ENCODE assay signal across 16 mouse cellular contexts in the genomic region with DNA sequence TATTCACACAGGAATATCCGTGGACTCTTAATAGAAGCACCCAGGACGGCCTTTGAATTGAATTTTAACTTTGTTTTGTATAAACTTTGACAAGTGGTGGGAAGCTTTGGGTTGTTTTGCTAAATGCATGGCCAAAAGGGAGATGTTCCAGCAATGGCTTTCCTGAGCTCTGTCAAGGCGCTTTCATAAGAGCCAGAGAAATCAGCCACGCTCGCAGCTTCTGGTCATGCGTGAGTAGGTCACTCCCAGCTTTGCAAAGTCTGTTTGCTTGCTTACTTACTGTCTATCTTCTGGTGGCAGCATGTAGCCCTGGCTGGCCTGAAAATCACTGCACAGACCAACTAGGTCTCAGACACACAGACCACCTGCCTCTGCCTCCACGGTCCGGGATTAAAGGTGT.
"Had no signal": no experiment of that assay in that cellular context is flagged by ENCODE, and none has a peak within 500 bp of the region (broad histone marks: within the 10 kb centered on the region; RNA-seq: fewer than 3 reads in every experiment).

No protein-coding gene starts in this region.

- DNase-seq: kidney, postnatal 25 days; lung, adult 2 months; retina, postnatal 1 day; right cerebral cortex, postnatal 4 days; spleen, adult 18-20 months; thymus, adult 18-20 months; thymus, postnatal 14 days had no signal

- ATAC-seq: midbrain, embryonic 15.5 days had no signal

- H3K9me3 ChIP-seq: limb, embryonic 10.5 days; liver, embryonic 15.5 days; megakaryocyte, embryonic 14.5 days; midbrain, embryonic 15.5 days; neural tube, embryonic 13.5 days had no signal

- H3K27ac ChIP-seq: left cerebral cortex, adult 2 months; limb, embryonic 10.5 days; liver, embryonic 15.5 days; macrophage; midbrain, embryonic 15.5 days; neural tube, embryonic 13.5 days had no signal

- H3K27me3 ChIP-seq: liver, embryonic 15.5 days; midbrain, embryonic 15.5 days; neural tube, embryonic 13.5 days had no signal

- H3K4me1 ChIP-seq: limb, embryonic 10.5 days; liver, embryonic 15.5 days; megakaryocyte, embryonic 14.5 days; midbrain, embryonic 15.5 days; neural tube, embryonic 13.5 days had no signal

- H3K4me3 ChIP-seq: left cerebral cortex, adult 2 months; limb, embryonic 10.5 days; liver, embryonic 15.5 days; megakaryocyte, embryonic 14.5 days; midbrain, embryonic 15.5 days; neural tube, embryonic 13.5 days had no signal

- H3K9ac ChIP-seq: liver, embryonic 15.5 days; midbrain, embryonic 15.5 days; neural tube, embryonic 13.5 days had no signal

- H3K36me3 ChIP-seq: liver, embryonic 15.5 days had no signal

- H3K4me2 ChIP-seq: liver, embryonic 11.5 days; liver, embryonic 15.5 days; midbrain, embryonic 11.5 days; midbrain, embryonic 15.5 days; neural tube, embryonic 13.5 days had no signal
